ENCODE assay signal across 10 mouse cellular contexts in the genomic region with DNA sequence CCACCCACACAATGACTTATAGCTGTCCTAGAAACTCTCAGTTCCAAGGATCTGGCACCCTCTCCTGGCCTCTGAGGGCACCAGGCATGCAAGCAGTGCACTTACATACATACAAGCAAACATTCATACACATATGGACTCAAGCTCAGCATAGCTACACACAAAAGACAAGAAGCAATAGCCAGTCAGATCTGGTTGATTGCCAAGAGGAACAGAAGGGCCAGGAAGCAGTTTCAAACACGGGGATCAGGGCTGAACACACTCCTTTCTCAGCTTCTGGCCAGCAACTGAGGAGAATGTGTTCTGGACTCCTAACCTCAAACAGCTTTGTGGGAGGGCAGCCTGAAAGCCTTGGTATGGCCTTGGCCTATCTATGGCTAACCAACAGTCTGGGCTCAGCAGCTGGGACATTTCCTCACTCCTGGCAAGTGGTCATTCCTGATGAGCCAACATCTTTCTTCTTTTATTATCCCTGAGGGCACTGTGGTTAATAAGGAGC.
DNase-seq lines count a peak whose midpoint lies in the region; ATAC-seq lines count a peak whose summit lies in the region.
"Had no signal": no experiment of that assay in that cellular context is flagged by ENCODE, and none has a peak within 500 bp of the region (broad histone marks: within the 10 kb centered on the region; RNA-seq: fewer than 3 reads in every experiment).

No protein-coding gene starts in this region.

- no peak for ATAC-seq in cerebellum, adult (ENCODE audit: insufficient number of reproducible peaks, low FRiP score, low TSS enrichment)

- peak; percentile 58 to 69 for DNase-seq in cerebellum, adult 18-20 months
- peak; percentile 61 for DNase-seq in 3134 (ENCODE audit: extremely low read depth, insufficient read length, low spot score)
- peak; percentile 81 for DNase-seq in cerebellum, adult 9-10 months
- peak; percentile 9 to 13 for DNase-seq in kidney, postnatal 4 days
- DNase-seq in right cerebral cortex, postnatal 4 days: no peak
- no peak for DNase-seq in frontal cortex, postnatal 25 days (ENCODE audit: low spot score in 2 of 2)
- no peak for DNase-seq in thymus, postnatal 25 days
- DNase-seq: B cell, adult 2 months; liver, embryonic 13.5 days had no signal

Comparison
In these comparisons a context has a peak if more than half of its experiments do, and no peak if none do; other contexts are left out.
1. DNase-seq: peak in cerebellum, adult 18-20 months (2 of 2), 3134 (single experiment), cerebellum, adult 9-10 months (single experiment) and kidney, postnatal 4 days (2 of 2); none in right cerebral cortex, postnatal 4 days (single experiment), frontal cortex, postnatal 25 days (0 of 2) and thymus, postnatal 25 days (single experiment).